Mouse (Mus musculus): ENCODE results near the gene Setd1a. TPM values are rescaled to one million over a fixed set of nuclear protein-coding genes. Genes with fewer than 3 reads are reported as not detected.
"Not testable (repeated sequence)": the region's sequence is repeated elsewhere in the genome, so short reads cannot be mapped to it uniquely, and the experiment has no call there.

Gene Setd1a
- polyA plus RNA-seq, 1 experiment: 23.2 TPM

DNA sequence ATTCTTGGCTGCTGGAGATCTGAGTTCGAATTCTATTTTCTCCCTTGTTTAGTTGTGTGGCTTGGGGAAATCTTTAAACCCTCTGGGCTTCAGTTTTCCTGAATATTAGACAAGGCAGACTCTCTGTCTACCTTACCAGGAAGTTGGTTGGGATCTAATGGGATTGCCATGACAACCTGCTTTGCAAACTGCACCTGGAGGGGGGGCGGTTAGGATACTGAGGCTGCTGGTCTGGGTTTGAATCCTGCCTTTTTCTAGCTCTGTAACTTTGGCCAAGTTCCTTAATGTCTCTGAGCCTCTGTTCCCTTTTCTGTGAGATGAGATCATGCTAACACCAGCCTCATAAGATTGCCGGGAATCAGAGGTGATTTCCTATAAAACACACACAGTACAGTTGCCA is 46.0 kb downstream of the Setd1a start:
- DNase-seq (ENCODE audit: low read depth): no peak
- no peak for TF ChIP-seq POLR2A (IDR thresholded peaks at IDR 0.05; ENCODE audit: borderline replicate concordance, extremely low read depth, insufficient read depth, insufficient read length, poor library complexity, severe bottlenecking)

- DNase-seq (ENCODE audit: low read depth): no peak
- TF ChIP-seq POLR2A (IDR thresholded peaks at IDR 0.05; ENCODE audit: borderline replicate concordance, extremely low read depth, insufficient read depth, insufficient read length, poor library complexity, severe bottlenecking): no peak
- TF ChIP-seq CTCF (IDR thresholded peaks at IDR 0.05; ENCODE audit: borderline replicate concordance, extremely low read depth, insufficient read depth, insufficient read length): peak; percentile 9; the same call in 1 of the 2 replicates
These were observed 47.0 kb downstream of the Setd1a start for GRCm38 (mm10) chr7:127823236-127824171.

GRCm38 (mm10) chr7:127824176-127824871 is 47.9 kb downstream of the Setd1a start, which contains the start of the genes Stx4a and Stx1b:
Gene Stx4a, plus strand, starts transcription at chr7:127824294.
Gene Stx1b, minus strand, starts transcription at chr7:127824549.
- DNase-seq (ENCODE audit: low read depth): peak; percentile 90
- peak; percentile 36; the same call in 1 of the 2 replicates for TF ChIP-seq POLR2A (IDR thresholded peaks at IDR 0.05; ENCODE audit: borderline replicate concordance, extremely low read depth, insufficient read depth, insufficient read length, poor library complexity, severe bottlenecking)
- TF ChIP-seq CTCF (IDR thresholded peaks at IDR 0.05; ENCODE audit: borderline replicate concordance, extremely low read depth, insufficient read depth, insufficient read length): no peak

DNA sequence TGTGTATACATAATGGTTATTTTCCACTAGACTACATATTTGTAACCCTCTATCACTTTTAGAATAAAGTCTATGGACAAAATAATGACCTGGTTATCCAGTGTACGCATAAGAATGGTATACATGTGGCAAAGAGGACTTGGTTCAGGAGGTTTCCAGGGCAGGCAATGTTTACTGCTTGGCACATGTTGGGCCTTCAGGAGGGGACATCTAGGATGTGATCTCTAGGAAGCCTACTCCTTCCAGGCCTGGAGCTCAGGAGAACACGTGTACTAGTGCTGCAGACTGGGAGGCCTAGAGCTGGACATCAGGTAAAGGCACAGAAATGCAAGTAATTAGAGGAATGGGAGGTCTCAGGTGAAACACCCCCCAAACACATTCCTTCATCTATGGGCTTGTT is 59.1 kb downstream of the Setd1a start:
- TF ChIP-seq POLR2A (IDR thresholded peaks at IDR 0.05; ENCODE audit: borderline replicate concordance, extremely low read depth, insufficient read depth, insufficient read length, poor library complexity, severe bottlenecking) (no peak), CTCF (IDR thresholded peaks at IDR 0.05; ENCODE audit: borderline replicate concordance, extremely low read depth, insufficient read depth, insufficient read length) (no peak)
- DNase-seq (ENCODE audit: low read depth): no peak

DNA sequence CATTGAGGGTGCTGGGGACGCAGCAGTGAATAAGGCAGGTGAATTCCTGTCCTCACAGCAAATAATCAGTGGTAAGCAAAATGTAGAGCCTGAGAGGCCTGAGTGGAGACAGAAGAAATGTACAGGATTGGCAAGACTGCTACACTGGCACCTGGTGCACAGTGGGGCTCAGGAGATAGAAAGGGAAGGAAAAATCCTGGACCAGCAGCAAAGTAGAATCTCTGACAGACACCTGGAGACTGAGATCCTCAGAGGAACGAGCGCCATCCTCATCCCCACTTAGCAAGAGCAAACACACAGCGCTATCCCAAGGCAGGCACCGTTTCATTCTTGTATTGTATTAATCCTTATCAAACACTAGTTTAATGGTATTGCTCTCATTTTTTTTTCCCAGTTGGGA is 61.0 kb downstream of the Setd1a start:
- TF ChIP-seq CTCF (IDR thresholded peaks at IDR 0.05; ENCODE audit: borderline replicate concordance, extremely low read depth, insufficient read depth, insufficient read length): no peak
- TF ChIP-seq POLR2A (IDR thresholded peaks at IDR 0.05; ENCODE audit: borderline replicate concordance, extremely low read depth, insufficient read depth, insufficient read length, poor library complexity, severe bottlenecking): no peak

GRCm38 (mm10) chr7:127837878-127838277 is 61.4 kb downstream of the Setd1a start:
- not testable (repeated sequence) for DNase-seq (ENCODE audit: low read depth)

More for the DNA sequence above, 61.0 kb downstream of the Setd1a start:
- DNase-seq (ENCODE audit: low read depth): no peak

DNA sequence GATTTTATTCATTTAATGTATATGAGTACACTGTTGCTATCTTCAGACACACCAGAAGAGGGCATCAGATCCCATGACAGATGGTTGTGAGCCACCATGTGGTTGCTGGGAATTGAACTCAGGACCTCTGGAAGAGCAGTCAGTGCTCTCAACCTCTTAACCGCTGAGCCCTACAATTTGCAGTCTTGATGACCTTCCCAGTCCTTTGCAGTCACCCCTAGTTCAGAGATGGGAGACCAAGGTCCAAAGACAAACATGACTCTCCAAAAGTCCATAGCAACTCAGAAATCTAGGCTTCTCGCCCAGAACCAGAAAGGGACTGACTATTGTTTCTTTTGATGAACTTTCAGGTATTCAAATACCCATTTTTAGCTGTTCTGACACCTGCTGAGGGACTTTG is 63.6 kb downstream of the Setd1a start:
- DNase-seq (ENCODE audit: low read depth): not testable (repeated sequence)

DNA sequence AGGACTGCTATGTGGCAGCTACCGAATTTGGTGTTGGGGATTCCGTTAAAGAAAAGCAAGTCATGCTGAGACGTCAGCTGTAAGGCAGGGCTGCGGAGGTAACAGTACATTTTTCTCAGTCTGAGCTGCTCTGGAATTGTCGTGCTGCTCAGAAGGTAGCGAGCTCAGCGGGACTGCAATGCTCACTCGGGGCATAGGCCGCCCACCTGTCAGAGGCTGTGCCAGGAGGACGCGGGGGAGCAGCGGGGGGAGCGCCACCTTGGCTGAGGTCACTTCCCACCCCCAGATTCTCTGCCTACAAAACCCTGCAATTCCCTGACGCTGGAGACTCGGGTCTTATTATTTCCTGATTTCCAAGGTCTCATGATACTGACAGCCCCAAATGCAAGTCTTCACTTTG is 64.4 kb downstream of the Setd1a start:
- no peak for DNase-seq (ENCODE audit: low read depth)
- TF ChIP-seq CTCF (IDR thresholded peaks at IDR 0.05; ENCODE audit: borderline replicate concordance, extremely low read depth, insufficient read depth, insufficient read length): no peak
- no peak for TF ChIP-seq POLR2A (IDR thresholded peaks at IDR 0.05; ENCODE audit: borderline replicate concordance, extremely low read depth, insufficient read depth, insufficient read length, poor library complexity, severe bottlenecking)

GRCm38 (mm10) chr7:127841340-127842000 is 65.0 kb downstream of the Setd1a start:
- peak; percentile 98 for DNase-seq (ENCODE audit: low read depth)
- TF ChIP-seq CTCF (IDR thresholded peaks at IDR 0.05; ENCODE audit: borderline replicate concordance, extremely low read depth, insufficient read depth, insufficient read length): no peak
- TF ChIP-seq POLR2A (IDR thresholded peaks at IDR 0.05; ENCODE audit: borderline replicate concordance, extremely low read depth, insufficient read depth, insufficient read length, poor library complexity, severe bottlenecking): peak; percentile 27; the same call in 1 of the 2 replicates

GRCm38 (mm10) chr7:127842001-127842718 is 65.7 kb downstream of the Setd1a start:
- peak; percentile 83 for DNase-seq (ENCODE audit: low read depth)
- TF ChIP-seq POLR2A (IDR thresholded peaks at IDR 0.05; ENCODE audit: borderline replicate concordance, extremely low read depth, insufficient read depth, insufficient read length, poor library complexity, severe bottlenecking): no peak

Other genes starting within 250 kb of the Setd1a start
- 2.0 and 3.2 TPM in 2 replicates for gene Tmem265, start 215.3 kb upstream of the Setd1a start, polyA plus RNA-seq (2012; rRNA removed)
- gene Phkg2, start 203.3 kb upstream of the Setd1a start, polyA plus RNA-seq (2012; rRNA removed): 108 and 126 TPM in 2 replicates
- gene Ccdc189, start 188.1 kb upstream of the Setd1a start, polyA plus RNA-seq (2012; rRNA removed): 11.9 and 16.0 TPM in 2 replicates
- gene Rnf40, start 187.9 kb upstream of the Setd1a start, polyA plus RNA-seq (2012; rRNA removed): 50.4 and 56.0 TPM in 2 replicates
- 38.7 and 44.4 TPM in 2 replicates for gene Zfp629, start 160.9 kb upstream of the Setd1a start, polyA plus RNA-seq (2012; rRNA removed)
- 51.0 and 78.6 TPM in 2 replicates for gene Bcl7c, start 67.7 kb upstream of the Setd1a start, polyA plus RNA-seq (2012; rRNA removed)
- gene Ctf1, start 63.9 kb upstream of the Setd1a start, polyA plus RNA-seq (2012; rRNA removed): 8.0 and 12.2 TPM in 2 replicates
- not detected in 2 replicates for gene Ctf2, start 44.5 kb upstream of the Setd1a start, polyA plus RNA-seq (2012; rRNA removed)
- gene Fbxl19, start 32.1 kb upstream of the Setd1a start, polyA plus RNA-seq (2012; rRNA removed): 138 and 171 TPM in 2 replicates
- 9.3 and 11.2 TPM in 2 replicates for gene Orai3, start 6.9 kb upstream of the Setd1a start, polyA plus RNA-seq (2012; rRNA removed)
- not detected in 2 replicates for gene Gm49388, start 8.9 kb downstream of the Setd1a start, polyA plus RNA-seq (2012; rRNA removed)
- 13.8 and 14.2 TPM in 2 replicates for gene Hsd3b7, start 23.9 kb downstream of the Setd1a start, polyA plus RNA-seq (2012; rRNA removed)
- 35.3 and 36.0 TPM in 2 replicates for gene Stx4a, start 47.6 kb downstream of the Setd1a start, polyA plus RNA-seq (2012; rRNA removed)
- gene Stx1b, start 47.9 kb downstream of the Setd1a start, polyA plus RNA-seq (2012; rRNA removed): 79.9 and 128 TPM in 2 replicates
- gene Zfp646, start 99.6 kb downstream of the Setd1a start, polyA plus RNA-seq (2012; rRNA removed): 22.3 and 28.1 TPM in 2 replicates
- gene Zfp668, start 100.2 kb downstream of the Setd1a start, polyA plus RNA-seq (2012; rRNA removed): 21.7 and 31.7 TPM in 2 replicates
- 2.2 and 3.5 TPM in 2 replicates for gene Prss53, start 114.3 kb downstream of the Setd1a start, polyA plus RNA-seq (2012; rRNA removed)
- not detected in 2 replicates for gene Gm21974, start 118.8 kb downstream of the Setd1a start, polyA plus RNA-seq (2012; rRNA removed)
- gene Vkorc1, start 118.9 kb downstream of the Setd1a start, polyA plus RNA-seq (2012; rRNA removed): 68.2 and 78.7 TPM in 2 replicates
- gene Bckdk, start 127.4 kb downstream of the Setd1a start, polyA plus RNA-seq (2012; rRNA removed): 59.5 and 79.8 TPM in 2 replicates
- gene Kat8, start 135.8 kb downstream of the Setd1a start, polyA plus RNA-seq (2012; rRNA removed): 44.8 and 47.7 TPM in 2 replicates
- 0.51 and 0.97 TPM in 2 replicates for gene Prss8, start 153.4 kb downstream of the Setd1a start, polyA plus RNA-seq (2012; rRNA removed)
- gene Prss36, start 170.1 kb downstream of the Setd1a start, polyA plus RNA-seq (2012; rRNA removed): 11.2 and 16.6 TPM in 2 replicates
- gene Fus, start 190.8 kb downstream of the Setd1a start, polyA plus RNA-seq (2012; rRNA removed): 596 and 633 TPM in 2 replicates
- gene Pycard, start 217.2 kb downstream of the Setd1a start, polyA plus RNA-seq (2012; rRNA removed): 6.9 and 10.1 TPM in 2 replicates
- 0.92 and 1.0 TPM in 2 replicates for gene Trim72, start 227.3 kb downstream of the Setd1a start, polyA plus RNA-seq (2012; rRNA removed)

Data from brain, embryonic 14.5 days (tissue).